Mouse (Mus musculus): ENCODE data around the gene Cd244a. TPM values are rescaled to one million over a fixed set of nuclear protein-coding genes. Genes with fewer than 3 reads are reported as not detected.

Cd244a gene
- polyA plus RNA-seq, 1 experiment: 3.1 TPM

DNA sequence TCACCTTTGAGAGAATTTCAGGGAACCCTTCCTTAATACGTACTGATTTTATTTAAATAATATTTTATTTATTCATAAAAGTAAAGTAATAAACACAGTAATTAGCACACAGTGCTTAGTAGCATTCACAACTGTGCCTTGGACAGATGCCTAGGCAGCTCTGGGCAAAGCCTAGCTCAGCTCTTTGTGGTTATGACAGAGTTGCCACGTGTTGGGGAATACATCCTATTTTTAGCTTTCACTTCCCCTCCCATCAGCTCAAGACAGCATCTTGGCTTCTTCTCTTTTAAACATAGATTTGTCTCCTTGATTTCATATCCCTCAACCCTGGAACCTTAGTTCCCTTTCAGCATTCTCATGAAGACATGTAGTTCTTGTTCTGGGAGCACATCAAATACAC lies 72.5 kb downstream of the Cd244a start:
- 28% methylated on average over 2 of the region's 2 CpGs for WGBS
- Histone ChIP-seq H3K4me1 (ENCODE audit: control insufficient read depth, insufficient read depth, low read length) (no peaks in the 10 kb centered on the region), H3K4me3 (replicated peaks; ENCODE audit: extremely low read depth, low read depth, low read length) (no peak overlapping the region)
- TF ChIP-seq CTCF (IDR thresholded peaks at IDR 0.05; ENCODE audit: insufficient read depth, low read length) (no peak), POLR2A (IDR thresholded peaks at IDR 0.05; ENCODE audit: borderline replicate concordance, extremely low read depth, low read depth, low read length) (no peak)
- no peak for DNase-seq

GRCm38 (mm10) chr1:171635696-171636095 lies 76.7 kb downstream of the Cd244a start:
- no peak overlapping the region for H3K4me3 ChIP-seq (replicated peaks; ENCODE audit: extremely low read depth, low read depth, low read length)
- 41% methylated on average over 6 of the region's 6 CpGs for whole genome bisulfite sequencing
- TF ChIP-seq POLR2A (IDR thresholded peaks at IDR 0.05; ENCODE audit: borderline replicate concordance, extremely low read depth, low read depth, low read length) (no peak), CTCF (IDR thresholded peaks at IDR 0.05; ENCODE audit: insufficient read depth, low read length) (no peak)
- DNase-seq: no peak
- H3K4me1 ChIP-seq (ENCODE audit: control insufficient read depth, insufficient read depth, low read length): no peaks in the 10 kb centered on the region

DNA sequence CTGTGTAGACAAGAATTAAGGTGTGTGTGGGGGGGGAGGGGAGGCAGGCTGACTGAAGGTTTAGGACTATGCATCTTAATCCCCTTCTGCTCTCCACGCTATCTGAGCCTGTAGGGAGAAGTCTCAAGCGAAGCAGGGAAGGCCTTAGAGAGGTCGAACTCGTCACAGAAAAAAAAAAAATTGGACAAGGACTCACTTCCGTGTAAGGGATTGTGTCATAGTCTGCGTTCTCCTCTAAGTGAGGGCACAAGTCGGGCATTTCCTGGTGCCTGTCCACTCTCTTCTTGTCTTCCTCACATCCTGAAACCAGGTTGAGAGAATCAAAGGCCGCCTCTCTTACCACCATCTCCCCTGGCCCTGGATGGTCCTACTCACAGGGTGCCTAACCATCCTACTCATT lies 78.1 kb downstream of the Cd244a start:
- Histone ChIP-seq H3K4me3 (replicated peaks; ENCODE audit: extremely low read depth, low read depth, low read length) (no peak overlapping the region), H3K4me1 (ENCODE audit: control insufficient read depth, insufficient read depth, low read length) (no peaks in the 10 kb centered on the region)
- no peak for DNase-seq
- no peak for TF ChIP-seq POLR2A (IDR thresholded peaks at IDR 0.05; ENCODE audit: borderline replicate concordance, extremely low read depth, low read depth, low read length)
- no peak for TF ChIP-seq CTCF (IDR thresholded peaks at IDR 0.05; ENCODE audit: insufficient read depth, low read length)
- WGBS: 75% methylated on average over 8 of the region's 8 CpGs

DNA sequence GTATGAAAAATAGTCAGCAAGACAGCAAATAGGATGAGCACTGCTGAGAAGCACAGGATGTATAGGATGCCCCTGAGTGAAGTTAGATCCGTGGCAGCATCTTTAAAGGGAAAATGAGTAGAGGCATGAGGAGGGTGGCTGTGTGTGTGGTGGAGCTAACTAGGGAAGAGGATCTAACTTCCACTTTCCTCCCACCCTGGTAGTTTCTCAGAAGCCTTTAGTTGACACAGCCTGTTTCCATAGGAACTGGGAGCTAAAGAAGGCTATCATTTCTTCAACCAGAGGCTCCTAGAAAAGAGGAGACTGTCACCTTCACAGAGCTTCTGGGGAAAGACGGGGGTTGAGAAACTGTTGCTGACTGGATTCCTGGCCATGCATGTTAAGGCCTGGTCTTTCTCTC lies 79.7 kb downstream of the Cd244a start:
- no peaks in the 10 kb centered on the region for H3K4me1 ChIP-seq (ENCODE audit: control insufficient read depth, insufficient read depth, low read length)
- WGBS: 65% methylated on average over 2 of the region's 2 CpGs
- no peak overlapping the region for H3K4me3 ChIP-seq (replicated peaks; ENCODE audit: extremely low read depth, low read depth, low read length)
- no peak for TF ChIP-seq POLR2A (IDR thresholded peaks at IDR 0.05; ENCODE audit: borderline replicate concordance, extremely low read depth, low read depth, low read length)
- no peak for TF ChIP-seq CTCF (IDR thresholded peaks at IDR 0.05; ENCODE audit: insufficient read depth, low read length)
- no peak for DNase-seq

DNA sequence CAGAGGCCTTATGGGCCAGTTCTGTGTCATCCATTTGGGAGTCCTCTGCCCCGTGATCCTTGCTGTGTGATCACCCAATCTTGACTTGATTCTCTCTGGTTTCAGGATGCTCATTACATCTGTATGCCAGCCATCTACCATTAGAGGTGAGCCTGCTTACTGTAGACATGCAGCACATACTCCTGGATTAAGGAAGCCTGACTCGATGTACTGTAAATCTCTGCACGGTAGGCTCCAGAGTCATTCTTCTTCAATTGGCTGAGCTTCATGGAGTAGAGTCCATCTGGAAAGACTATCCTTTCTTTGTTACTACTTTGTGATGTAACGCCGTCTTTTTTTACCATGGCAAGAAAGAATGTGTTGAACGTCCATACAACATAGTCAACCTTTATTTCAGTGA lies 81.8 kb downstream of the Cd244a start:
- no peak for DNase-seq
- H3K4me1 ChIP-seq (ENCODE audit: control insufficient read depth, insufficient read depth, low read length): no peaks in the 10 kb centered on the region
- TF ChIP-seq CTCF (IDR thresholded peaks at IDR 0.05; ENCODE audit: insufficient read depth, low read length) (no peak), POLR2A (IDR thresholded peaks at IDR 0.05; ENCODE audit: borderline replicate concordance, extremely low read depth, low read depth, low read length) (no peak)
- 90% methylated on average over 6 of the region's 6 CpGs for WGBS
- H3K4me3 ChIP-seq (replicated peaks; ENCODE audit: extremely low read depth, low read depth, low read length): no peak overlapping the region

DNA sequence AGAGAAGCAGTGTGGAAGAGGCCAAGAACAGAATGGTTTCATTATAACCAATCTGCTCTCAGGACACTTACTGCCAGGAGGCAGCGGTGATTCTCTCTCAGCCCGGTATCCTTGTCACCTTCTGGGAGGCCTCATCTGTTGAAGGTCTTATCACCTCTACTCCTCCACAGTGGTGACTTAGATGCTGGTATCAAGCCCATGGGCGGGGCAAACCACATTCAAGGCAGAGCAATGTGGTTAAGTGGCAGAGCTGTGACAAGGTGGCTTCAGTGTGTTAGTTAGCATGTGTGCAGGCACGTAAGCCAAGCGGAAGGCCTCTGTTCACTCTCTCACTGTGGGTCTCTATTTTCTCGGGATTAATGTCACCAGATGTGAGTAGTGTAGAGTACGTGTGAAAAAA lies 84.6 kb downstream of the Cd244a start:
- 66% methylated on average over 7 of the region's 7 CpGs for WGBS
- Histone ChIP-seq H3K4me1 (ENCODE audit: control insufficient read depth, insufficient read depth, low read length) (no peaks in the 10 kb centered on the region), H3K4me3 (replicated peaks; ENCODE audit: extremely low read depth, low read depth, low read length) (no peak overlapping the region)
- no peak for TF ChIP-seq CTCF (IDR thresholded peaks at IDR 0.05; ENCODE audit: insufficient read depth, low read length)
- no peak for TF ChIP-seq POLR2A (IDR thresholded peaks at IDR 0.05; ENCODE audit: borderline replicate concordance, extremely low read depth, low read depth, low read length)
- DNase-seq: no peak

GRCm38 (mm10) chr1:171646429-171646940 lies 87.5 kb downstream of the Cd244a start:
- no peak overlapping the region for H3K4me3 ChIP-seq (replicated peaks; ENCODE audit: extremely low read depth, low read depth, low read length)
- no peak for TF ChIP-seq CTCF (IDR thresholded peaks at IDR 0.05; ENCODE audit: insufficient read depth, low read length)
- TF ChIP-seq POLR2A (IDR thresholded peaks at IDR 0.05; ENCODE audit: borderline replicate concordance, extremely low read depth, low read depth, low read length): no peak; the same call in 1 of the 2 replicates
- DNase-seq: no peak
- 50% methylated on average over 5 of the region's 5 CpGs for WGBS
- no peaks in the 10 kb centered on the region for H3K4me1 ChIP-seq (ENCODE audit: control insufficient read depth, insufficient read depth, low read length)

DNA sequence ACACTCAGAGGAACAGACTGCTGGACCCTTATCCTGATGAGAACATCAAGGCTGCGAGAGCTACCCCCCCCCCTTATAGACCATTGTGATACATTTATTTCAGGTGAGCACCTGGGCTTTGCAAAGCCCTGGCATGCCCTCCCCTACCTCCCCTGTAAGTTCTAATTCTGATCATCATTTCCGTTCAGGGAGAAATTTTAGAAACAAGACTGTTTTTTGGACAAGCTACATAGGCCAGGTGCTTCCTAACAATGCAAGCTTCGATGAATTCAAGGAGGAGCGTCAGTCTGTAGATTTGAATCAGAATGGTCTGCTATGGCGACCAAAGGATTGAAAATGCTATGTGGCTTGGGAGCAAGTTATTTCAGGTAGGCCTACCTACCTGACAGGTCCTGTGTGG lies 88.7 kb downstream of the Cd244a start:
- no peak for DNase-seq
- TF ChIP-seq CTCF (IDR thresholded peaks at IDR 0.05; ENCODE audit: insufficient read depth, low read length) (no peak), POLR2A (IDR thresholded peaks at IDR 0.05; ENCODE audit: borderline replicate concordance, extremely low read depth, low read depth, low read length) (no peak)
- Histone ChIP-seq H3K4me1 (ENCODE audit: control insufficient read depth, insufficient read depth, low read length) (no peaks in the 10 kb centered on the region), H3K4me3 (replicated peaks; ENCODE audit: extremely low read depth, low read depth, low read length) (no peak overlapping the region)
- WGBS: 80% methylated on average over 5 of the region's 5 CpGs

DNA sequence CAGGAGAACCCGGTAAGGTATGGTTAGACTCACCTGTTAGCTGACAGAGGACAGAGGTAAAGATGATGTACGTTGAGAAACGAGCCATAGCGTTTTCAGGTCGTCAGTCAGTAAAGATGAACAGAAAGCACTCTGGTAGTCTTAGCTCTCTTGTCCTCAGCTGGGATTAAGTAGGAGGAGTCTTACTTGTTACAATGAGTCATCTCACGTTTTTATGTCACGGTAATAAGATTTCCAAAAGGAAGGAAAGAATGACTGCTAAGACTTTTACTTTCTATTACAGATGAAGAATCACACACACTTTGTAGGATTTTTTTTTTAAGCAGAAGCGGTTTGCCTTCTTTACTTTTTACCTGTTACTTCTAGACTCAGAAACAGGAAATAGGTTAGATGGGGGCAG lies 89.8 kb downstream of the Cd244a start:
- no peak for TF ChIP-seq CTCF (IDR thresholded peaks at IDR 0.05; ENCODE audit: insufficient read depth, low read length)
- H3K4me3 ChIP-seq (replicated peaks; ENCODE audit: extremely low read depth, low read depth, low read length): peak overlapping the region; percentile 43
- no peaks in the 10 kb centered on the region for H3K4me1 ChIP-seq (ENCODE audit: control insufficient read depth, insufficient read depth, low read length)
- DNase-seq: no peak
- 57% methylated on average over 8 of the region's 8 CpGs for WGBS

- TF ChIP-seq POLR2A (IDR thresholded peaks at IDR 0.05; ENCODE audit: borderline replicate concordance, extremely low read depth, low read depth, low read length) (no peak), CTCF (IDR thresholded peaks at IDR 0.05; ENCODE audit: insufficient read depth, low read length) (no peak)
- WGBS: 86% methylated on average over 5 of the region's 5 CpGs
These were observed 93.7 kb downstream of the Cd244a start, which contains the start of gene Slamf7 for GRCm38 (mm10) chr1:171652734-171653133. Gene Slamf7, minus strand, starts transcription at chr1:171653035.

More at GRCm38 (mm10) chr1:171652734-171653133, 93.7 kb downstream of the Cd244a start, which contains the start of gene Slamf7:
- Histone ChIP-seq H3K4me1 (ENCODE audit: control insufficient read depth, insufficient read depth, low read length) (no peaks in the 10 kb centered on the region), H3K4me3 (replicated peaks; ENCODE audit: extremely low read depth, low read depth, low read length) (no peak within 1 kb of the TSS)
- no peak for DNase-seq

All from lung, adult 2 months (tissue).